Mouse (Mus musculus): ENCODE data around the gene Zkscan17. TPM values are rescaled to one million over a fixed set of nuclear protein-coding genes. Genes with fewer than 3 reads are reported as not detected.

Gene Zkscan17
- total RNA-seq, 2 experiments from 2014 or later = 8.8 to 9.5 TPM

DNA sequence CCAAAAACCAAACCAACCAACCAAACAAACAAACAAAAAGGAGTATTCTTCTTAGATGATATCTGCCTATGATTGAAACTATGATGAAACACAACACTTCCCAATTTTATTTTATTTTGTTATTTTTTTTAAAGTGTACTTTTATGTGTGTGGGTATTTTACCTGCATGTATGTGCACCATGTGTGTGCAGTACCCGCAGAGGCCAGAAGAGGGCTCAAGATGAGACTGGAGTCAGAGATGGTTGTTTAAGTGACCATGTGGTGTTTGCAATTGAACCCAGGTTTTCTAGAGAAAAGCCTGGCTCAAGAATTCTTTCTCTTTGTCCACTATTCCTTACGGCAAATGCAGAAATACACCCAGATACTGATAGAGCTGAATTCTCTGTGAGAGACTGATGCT is 2.4 kb downstream of the Zkscan17 start:
- intact Hi-C loops (cut with DNase I) = no loop called here
- DNase-seq (ENCODE audit: low spot score in 2 of 2) = no peak

DNA sequence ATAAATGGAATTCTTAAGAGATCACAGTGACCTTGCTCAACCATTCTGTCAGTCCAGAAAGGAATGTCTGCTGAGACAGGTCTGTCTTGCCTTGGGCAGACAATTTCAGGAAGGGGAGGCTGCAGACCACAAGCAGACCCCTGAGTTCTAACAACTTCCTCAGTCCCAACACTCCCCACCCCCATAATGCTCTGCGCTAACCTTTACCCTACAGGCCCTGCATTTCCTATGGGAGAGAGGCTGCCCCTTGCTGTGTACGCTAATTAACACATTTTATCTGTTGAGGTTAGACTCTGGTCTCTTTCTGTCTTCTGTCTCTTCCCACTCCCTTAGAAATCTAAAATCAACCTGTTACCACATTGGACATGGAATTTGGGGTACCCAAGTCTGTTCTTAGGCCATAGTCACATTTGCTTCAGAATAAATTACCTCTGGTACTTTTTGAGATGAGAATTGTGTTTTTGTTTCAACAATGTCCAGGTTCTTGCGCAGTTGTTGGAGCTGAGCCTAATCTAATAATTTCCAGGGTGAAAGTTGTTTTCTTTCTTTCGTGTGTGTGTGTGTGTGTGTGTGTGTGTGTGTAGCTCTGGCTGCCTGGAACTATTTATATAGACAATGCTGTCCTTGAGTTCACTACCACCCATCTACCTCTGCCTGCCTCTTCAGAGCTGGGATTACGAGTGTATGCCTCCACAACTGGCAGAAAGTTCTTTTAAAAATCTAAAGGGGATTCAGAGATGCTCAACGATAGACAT is 6.6 kb downstream of the Zkscan17 start:
- DNase-seq (ENCODE audit: low spot score in 2 of 2) = no peak
- intact Hi-C loops (cut with DNase I) = no loop called here

DNA sequence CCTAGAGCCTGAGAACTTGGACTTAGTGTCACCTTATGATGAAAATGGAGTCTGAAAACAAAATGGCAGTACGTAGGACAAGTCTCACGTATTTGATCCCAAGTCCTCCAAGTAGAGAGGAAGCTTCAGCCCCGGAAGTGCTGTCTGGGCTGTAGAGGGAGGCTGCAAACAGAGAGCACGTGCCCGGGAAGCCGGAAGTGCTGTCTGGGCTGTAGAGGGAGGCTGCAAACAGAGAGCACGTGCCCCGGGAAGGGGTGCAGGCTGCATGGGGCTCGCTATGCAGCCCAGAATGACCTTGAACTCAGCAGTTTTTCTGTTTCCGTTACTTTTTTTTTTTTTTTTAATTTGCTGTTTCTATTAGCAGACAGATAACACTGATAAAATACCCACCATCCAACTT is 8.3 kb downstream of the Zkscan17 start:
- no peak for DNase-seq (ENCODE audit: low spot score in 2 of 2)
- intact Hi-C loops (cut with DNase I) = no loop called here

DNA sequence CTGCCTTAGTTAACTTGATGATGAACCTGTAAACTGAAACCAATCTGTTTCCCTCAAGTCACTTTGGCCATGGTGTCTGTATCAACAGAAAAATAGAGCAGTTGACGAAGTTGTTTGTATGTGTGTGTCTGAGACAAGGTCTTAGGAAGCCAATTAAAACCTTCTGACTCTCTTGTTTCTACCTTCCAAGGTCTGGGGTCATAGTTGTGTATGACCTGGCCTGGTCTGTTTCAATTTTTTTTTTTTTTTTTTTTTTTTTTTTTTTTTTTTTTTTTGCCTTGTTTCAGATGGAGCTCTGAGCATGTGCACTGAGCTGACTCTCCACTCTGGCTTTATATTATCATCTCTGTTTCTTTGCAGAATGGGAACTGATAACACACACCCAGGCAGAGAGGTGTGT is 9.1 kb downstream of the Zkscan17 start:
- intact Hi-C loops (cut with DNase I) = no loop called here
- DNase-seq (ENCODE audit: low spot score in 2 of 2) = no peak

DNA sequence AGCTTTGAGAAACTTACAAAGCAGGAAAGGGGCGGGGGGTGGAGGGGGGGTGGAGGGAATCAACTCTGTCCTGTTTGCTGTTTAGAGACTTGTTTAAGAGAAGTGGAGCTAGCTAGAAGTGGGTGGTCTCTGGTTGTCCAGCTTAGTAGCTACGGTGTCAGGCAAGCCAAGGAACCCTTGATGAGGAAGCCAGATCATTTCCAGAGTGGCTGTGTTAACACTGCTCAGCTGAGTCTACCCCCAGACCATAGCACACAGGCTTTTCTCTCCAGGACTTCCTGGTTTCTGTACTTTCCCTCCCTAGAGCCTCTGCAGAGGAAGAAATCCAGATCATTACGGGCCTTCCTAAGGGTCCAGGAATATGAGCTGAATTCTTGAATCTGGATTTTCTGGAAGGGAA is 11.8 kb downstream of the Zkscan17 start:
- no peak for DNase-seq (ENCODE audit: low spot score in 2 of 2)
- intact Hi-C loops (cut with DNase I) = no loop called here

DNA sequence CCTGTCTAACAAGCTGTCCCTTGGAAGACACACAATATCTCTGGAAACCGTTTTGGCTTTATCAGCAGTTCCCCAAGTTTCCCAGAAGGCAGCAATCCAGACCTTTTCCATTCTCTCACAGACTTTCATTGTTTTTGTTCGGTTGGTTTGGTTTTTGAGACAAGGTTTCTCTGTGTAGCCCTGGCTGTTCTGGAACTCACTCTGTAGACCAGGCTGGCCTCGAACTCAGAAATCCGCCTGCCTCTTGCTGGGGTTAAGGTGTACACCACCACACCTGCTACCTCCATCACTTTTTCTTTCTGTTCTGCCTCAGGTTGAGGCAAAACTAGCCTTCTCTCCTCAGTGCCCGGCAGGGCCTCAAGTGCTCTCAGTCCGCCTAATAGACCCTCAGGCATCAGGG is 12.2 kb downstream of the Zkscan17 start:
- intact Hi-C loops (cut with DNase I) = no loop called here
- no peak for DNase-seq (ENCODE audit: low spot score in 2 of 2)

DNA sequence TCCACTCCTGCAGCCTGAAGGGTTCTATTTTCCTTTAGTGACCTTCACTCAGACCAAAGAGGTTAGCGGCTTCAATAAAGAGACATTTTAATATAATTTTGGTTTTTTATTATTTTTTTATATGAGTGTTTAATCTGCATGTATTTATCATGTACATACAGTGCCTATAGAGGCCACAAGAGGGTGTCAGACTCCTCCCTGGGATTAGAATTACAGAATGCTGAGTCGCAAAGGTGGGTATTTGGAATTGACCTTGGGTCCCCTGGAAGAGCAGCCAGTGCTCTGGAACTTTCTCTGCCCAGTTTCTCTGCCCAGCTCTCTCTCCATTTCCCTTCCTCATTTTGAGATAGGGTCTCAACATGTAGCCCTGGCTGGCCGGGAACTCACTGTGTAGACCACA is 13.0 kb downstream of the Zkscan17 start:
- intact Hi-C loops (cut with DNase I) = no loop called here
- DNase-seq (ENCODE audit: low spot score in 2 of 2) = no peak

DNA sequence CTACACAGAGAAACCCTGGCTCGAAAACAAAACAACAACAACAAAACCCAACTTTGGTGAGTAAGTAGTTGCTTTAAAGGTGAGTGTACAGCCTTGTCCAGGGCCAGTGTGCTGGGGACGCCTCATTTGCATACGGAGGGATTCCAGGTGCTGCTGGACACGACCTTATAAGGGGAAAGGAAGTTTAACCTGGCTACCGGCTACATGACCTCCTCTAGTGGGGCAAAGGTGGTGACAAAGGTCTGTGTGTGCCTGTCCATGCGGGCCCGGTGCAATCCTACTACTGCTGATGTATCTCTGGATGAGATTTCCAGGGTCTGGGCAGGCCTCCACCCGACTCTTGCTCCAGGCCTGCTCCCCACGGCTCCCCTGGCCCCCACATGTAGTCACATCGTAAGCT is 13.8 kb downstream of the Zkscan17 start:
- intact Hi-C loops (cut with DNase I) = no loop called here
- DNase-seq (ENCODE audit: low spot score in 2 of 2) = no peak

DNA sequence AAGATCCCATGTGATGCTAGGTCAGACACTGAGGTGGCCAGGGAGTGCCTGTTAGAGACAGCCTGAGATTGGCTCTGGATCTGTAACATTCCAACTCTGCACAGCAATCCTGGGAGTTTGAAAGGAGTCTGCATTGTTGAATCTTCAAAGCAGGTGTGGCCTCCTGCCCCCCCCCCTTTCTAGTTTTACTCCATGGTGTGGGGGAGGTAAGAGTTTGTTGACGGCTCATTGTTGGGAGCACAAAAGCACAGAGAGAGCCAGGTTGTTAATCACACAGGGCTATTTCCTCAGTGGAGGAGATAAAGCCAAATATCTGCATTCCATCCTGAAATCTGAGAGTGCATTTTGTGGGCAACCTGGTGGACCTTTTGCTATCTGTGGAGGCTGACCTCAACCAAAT is 15.0 kb downstream of the Zkscan17 start:
- intact Hi-C loops (cut with DNase I) = no loop called here
- DNase-seq (ENCODE audit: low spot score in 2 of 2) = no peak

DNA sequence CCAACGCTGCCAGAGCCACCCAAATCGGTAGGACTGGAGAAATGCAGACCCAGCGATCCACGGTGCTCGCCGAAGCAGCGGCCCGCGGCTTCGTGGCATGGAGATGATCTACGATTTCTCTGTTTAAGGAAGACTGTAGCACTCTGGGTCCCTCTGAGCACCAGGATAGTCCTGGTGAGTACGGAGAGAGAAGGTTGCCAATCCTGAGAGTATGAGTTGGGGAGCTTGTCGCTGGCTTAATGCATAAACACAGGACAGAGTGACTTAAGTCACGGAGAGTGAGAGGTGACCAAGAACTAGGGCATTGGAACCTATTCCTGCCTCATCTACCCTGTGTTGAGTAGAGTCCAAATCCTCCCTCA is 19.9 kb downstream of the Zkscan17 start:
- DNase-seq (ENCODE audit: low spot score in 2 of 2) = no peak
- intact Hi-C loops (cut with DNase I) = no loop called here

DNA sequence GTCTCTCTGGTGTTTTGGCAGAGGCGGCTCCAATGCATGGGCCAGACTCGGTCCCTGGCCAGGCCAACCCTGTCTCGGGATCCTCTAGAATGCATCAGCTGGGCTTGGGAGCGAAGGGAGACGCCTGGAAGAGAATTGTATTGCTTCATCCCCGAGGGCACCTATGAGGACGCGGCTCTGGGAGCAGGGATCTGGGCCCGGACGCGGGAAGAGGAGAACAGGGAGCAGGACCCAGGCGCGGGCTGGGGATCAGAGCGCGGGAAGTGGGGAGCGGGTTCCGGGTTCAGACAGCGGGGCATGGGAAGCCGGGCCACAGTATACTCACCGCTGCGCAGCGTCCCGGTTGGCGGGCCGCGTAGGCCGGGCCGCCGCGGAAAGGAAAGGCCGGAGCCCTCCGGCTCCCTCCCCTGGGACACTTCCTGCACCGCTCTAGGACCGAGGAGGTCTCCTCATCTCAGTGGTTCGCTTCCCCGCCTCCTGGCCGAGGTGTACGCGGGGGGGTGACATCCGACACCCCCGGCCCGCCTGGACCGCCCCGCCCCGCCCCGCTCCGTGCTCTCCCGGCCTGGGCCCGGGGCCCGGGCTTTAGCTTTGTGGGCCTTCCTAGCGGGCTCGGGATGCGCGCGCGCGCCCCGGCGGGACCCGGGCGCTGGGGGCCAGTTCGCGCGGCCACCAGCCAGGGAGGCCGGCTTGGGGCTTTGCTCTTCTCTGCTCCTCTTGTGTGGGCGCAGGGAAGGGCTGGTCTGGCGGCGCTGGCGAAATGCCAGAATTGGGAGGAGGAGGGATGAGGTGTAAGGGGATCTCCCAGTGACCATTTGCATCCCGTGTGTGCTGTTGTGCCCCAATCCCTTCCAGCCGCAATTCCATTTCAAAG is 20.5 kb downstream of the Zkscan17 start:
- DNase-seq (ENCODE audit: low spot score in 2 of 2) = peak; percentile 68 to 71
- intact Hi-C loops (cut with DNase I) = no loop called here

DNA sequence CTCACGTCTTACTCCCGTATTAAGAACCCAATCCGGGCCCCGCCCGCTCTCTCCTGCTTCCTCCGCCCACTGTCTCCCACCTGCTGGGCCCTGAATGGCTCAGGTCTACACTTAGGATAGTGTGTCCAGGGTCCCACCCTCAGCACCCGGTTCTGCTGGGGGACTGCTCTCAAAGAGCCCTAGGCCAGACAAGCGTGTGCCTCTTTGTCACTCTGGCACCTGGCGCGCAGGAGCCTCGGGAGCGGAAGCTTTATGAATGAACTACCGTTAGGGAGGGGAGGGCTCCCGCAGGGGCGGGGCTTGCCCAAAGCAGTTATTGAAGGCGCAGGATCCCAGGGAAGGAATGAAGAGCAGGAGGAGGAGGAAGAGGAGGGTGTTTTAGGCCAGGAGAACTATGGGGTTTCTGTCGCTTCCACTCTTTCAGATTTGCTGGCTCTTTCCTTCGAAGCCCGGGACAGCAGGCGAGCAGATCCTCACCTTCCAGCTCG is 21.2 kb downstream of the Zkscan17 start:
- intact Hi-C loops (cut with DNase I) = no loop called here
- DNase-seq (ENCODE audit: low spot score in 2 of 2) = peak; percentile 60 to 79

DNA sequence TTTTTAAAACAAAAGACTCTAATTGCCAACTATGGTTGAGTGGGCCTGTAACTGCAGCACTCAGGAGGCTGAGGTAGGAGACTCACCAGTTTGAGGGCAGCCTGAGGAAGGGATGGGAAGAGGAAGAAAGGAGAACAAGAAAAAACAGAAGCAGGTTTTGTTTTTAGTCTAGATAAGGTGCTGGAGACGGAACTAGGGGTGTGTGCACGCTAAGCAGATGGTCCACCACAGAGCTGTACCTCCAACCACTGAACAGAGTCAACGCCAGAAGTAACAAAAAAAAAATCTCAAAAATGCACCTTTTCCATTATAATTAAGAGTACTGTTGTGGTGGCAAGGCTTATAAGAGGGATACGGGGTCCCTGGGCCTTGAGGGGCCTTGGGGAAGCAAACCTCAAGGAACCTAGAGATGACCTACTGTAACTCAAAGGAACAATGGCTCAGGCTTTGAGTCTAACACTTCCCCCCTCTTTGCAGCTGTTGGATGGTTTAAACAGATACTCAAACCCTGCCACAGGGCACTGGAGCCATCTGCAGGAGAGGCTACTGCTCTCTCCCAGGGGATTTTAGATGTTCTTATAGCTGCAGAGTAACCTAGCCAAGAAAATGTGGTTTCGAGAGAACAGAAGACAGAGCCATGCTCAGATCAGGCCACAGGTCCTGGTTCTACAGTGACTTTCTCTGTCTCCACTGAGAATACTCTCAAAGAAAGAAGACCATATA is 24.4 kb downstream of the Zkscan17 start:
- intact Hi-C loops (cut with DNase I) = no loop called here
- no peak for DNase-seq (ENCODE audit: low spot score in 2 of 2)

DNA sequence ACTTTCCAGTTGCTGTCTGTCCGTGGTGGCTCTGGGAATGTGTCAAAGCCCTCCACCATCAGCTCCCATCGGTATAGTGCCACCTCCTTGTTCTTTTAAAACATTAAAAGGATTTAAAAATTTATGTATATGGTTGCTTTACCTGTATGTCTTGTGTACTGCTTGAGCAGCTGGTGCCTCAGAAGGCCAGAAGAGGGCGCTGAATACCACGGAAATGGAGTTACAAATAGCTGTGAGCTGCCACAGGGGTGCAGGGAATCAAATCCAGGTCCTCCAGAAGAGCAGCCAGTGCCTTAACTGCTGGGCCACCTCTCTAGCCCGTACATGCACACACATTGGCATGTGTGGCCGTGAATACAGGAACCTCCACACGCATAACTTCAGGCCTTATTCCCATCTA is 28.8 kb downstream of the Zkscan17 start:
- intact Hi-C loops (cut with DNase I) = loop anchor here (2.0 kb wide), 1 partner anchor 159 kb away; no protein-coding TSS in a partner anchor
- no peak for DNase-seq (ENCODE audit: low spot score in 2 of 2)

DNA sequence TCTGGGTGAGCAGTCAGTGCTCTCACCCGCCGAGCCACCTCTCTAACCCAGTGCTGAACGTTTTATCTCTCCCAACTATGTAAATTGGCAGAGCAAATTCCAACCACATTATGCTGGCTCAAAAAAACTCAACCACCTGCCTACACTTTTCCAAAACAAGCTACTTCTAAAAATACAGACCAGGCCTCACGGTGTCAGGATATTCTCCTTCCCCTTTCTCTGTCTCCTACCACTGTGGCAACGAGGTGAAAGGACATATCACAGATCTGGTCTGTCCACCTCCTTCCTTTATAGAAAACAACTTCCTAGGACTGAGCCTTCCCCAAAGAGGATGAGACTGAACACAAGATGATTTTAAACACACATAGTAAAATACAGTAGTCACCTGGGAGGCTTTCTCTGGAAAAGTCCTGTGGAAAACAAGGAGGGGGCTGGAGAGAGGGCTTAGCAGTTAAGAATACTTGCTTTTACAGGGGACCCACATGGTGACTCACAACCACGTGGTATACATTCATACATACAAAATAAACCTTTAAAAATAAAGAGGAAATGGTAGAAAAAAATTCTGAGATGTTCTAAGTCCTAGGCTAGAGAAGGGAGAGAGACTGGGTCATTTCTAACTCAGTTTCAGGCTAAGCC is 29.8 kb downstream of the Zkscan17 start:
- intact Hi-C loops (cut with DNase I) = loop anchor here (2.0 kb wide), 1 partner anchor 158 kb away; no protein-coding TSS in a partner anchor
- DNase-seq (ENCODE audit: low spot score in 2 of 2) = peak; percentile 22 to 86

DNA sequence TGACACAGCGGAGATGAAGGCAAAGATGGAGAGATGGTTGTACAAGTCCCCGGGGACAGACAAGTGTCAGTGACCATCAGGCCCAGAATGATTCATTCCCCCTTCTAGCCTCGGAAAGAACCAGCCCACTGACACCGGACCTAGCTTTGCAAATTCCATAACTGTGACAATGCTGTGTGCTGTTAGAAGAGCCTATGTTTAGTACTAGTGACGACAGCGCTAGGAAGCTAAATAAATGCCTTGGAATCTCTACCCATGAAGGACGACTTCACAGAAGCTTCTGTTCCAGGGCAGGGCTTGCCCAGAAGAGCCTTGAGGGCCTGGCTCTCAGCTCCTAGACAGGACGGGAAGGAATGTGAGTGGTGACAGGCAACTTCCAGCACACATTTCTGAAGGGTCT is 40.3 kb downstream of the Zkscan17 start:
- intact Hi-C loops (cut with DNase I) = no loop called here
- DNase-seq (ENCODE audit: low spot score in 2 of 2) = peak in 1 of 2 experiments; percentile 77

DNA sequence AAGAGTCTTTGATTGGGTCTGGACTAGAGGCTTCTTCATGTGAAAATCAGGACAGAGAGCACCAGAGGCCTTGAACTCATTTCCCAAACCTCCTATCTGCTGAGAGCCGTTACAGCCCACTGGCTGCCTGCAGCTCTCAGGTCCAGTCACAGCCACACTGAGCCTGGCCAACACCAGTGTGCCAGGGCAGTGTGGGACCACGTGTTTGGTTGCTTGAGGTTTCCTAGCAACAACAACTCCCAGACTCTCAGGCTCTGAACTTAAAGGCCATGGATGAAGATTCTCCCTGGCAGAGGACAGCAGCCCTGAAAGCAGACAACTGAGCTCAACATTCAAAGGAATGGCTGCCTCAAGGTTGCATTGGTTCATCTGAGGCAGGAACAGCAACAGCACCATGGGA is 40.9 kb downstream of the Zkscan17 start:
- intact Hi-C loops (cut with DNase I) = no loop called here
- DNase-seq (ENCODE audit: low spot score in 2 of 2) = no peak

DNA sequence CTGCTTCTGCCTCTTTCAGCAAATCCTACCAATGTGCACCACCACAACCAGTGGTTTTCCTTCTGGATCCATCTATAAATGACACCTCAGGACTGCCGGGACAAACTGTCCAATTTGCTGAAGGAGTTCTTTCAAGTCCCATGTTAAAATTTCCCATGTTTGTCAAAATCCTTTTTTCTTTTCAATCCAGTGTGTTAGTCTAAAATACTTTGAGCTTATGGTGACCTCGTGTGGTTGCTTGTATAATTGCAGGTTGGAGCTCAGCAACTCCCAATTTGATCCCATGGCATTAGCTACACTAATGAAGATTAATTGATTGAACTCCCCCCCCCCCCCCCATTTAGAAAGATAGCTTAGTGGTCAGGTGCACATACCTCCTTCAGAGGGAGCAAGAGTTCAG is 43.3 kb downstream of the Zkscan17 start:
- peak; percentile 52 to 69 for DNase-seq (ENCODE audit: low spot score in 2 of 2)
- intact Hi-C loops (cut with DNase I) = loop anchor here (1.0 kb wide), 1 partner anchor 181 kb away; no protein-coding TSS in a partner anchor

DNA sequence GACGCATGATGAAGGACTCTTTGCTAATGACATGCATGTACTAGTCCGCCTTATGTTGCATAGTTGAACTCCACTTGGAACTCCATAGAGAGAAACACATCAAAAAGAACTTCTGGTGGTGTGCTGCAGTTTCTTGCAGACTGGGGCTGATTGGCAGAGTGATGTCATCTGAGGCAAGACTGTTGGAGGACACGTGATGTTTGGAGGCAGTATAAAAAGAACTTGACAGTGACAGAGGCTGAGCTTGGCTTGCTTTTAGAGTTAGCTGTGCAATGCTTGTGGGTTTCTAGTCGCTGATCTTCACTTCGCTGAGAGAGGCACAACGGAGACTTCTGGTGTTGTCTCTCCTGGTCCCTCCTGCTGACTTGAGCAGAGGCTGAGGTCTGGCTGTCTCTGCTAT is 49.3 kb downstream of the Zkscan17 start:
- no peak for DNase-seq (ENCODE audit: low spot score in 2 of 2)
- intact Hi-C loops (cut with DNase I) = no loop called here

DNA sequence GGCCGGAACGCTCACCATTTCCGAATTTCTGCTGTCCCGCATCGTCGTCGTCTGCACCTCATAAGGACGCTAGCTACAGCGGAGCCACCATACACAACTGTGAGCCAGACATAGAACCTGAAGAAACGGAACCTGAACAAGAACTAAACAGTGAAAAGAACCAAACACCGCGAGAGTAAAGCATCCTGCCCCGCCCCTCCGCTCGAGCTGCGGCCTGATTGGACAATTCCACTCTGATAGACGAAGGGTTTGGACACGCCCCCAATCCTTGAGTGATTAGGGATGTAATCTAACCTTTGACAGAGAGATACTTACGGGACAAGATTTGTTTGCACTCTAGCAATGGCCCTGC is 54.2 kb downstream of the Zkscan17 start, which contains the start of gene Zfp867:
Zfp867 (minus strand) TSS at position 149 of the 352 bp plus-strand sequence.
- DNase-seq (ENCODE audit: low spot score in 2 of 2) = peak; percentile 87 to 95
- intact Hi-C loops (cut with DNase I) = no loop called here

Measured in left cerebral cortex, postnatal 25 days (tissue).